Mouse (Mus musculus) CD4-positive, CD25-positive, alpha-beta regulatory T cell, adult 2 months (primary cell): Measurements from ENCODE around the gene Tenm4.

Experiments
- DNase-seq: peaks from one replicate; pipeline ENCODE4 v3.0.0-alpha.2; 2012; ENCODE audit warnings: low read depth, low spot score

Gene Tenm4

GRCm38 (mm10) chr7:96725603-96726002 is 554.6 kb downstream of the Tenm4 start:
- no peak for DNase-seq

GRCm38 (mm10) chr7:96730360-96730759 is 559.3 kb downstream of the Tenm4 start:
- DNase-seq = peak; percentile 25

- DNase-seq = no peak
These were observed 560.9 kb downstream of the Tenm4 start for GRCm38 (mm10) chr7:96731947-96732346.

GRCm38 (mm10) chr7:96734315-96735058 is 563.4 kb downstream of the Tenm4 start:
- DNase-seq = no peak

GRCm38 (mm10) chr7:96740631-96741030 is 569.6 kb downstream of the Tenm4 start:
- DNase-seq = no peak

- DNase-seq = no peak
These were observed 571.2 kb downstream of the Tenm4 start for GRCm38 (mm10) chr7:96742221-96742620.

- DNase-seq = no peak
These were observed 574.9 kb downstream of the Tenm4 start for GRCm38 (mm10) chr7:96745956-96746355.

GRCm38 (mm10) chr7:96746706-96747105 is 575.7 kb downstream of the Tenm4 start:
- no peak for DNase-seq

GRCm38 (mm10) chr7:96748538-96749045 is 577.5 kb downstream of the Tenm4 start:
- no peak for DNase-seq

GRCm38 (mm10) chr7:96749753-96750152 is 578.7 kb downstream of the Tenm4 start:
- DNase-seq = no peak

- DNase-seq = no peak
These were observed 580.2 kb downstream of the Tenm4 start for GRCm38 (mm10) chr7:96751236-96751635.

GRCm38 (mm10) chr7:96752776-96753175 is 581.7 kb downstream of the Tenm4 start:
- no peak for DNase-seq

- DNase-seq = no peak
These were observed 582.5 kb downstream of the Tenm4 start for GRCm38 (mm10) chr7:96753335-96754095.

GRCm38 (mm10) chr7:96754175-96754574 is 583.1 kb downstream of the Tenm4 start:
- DNase-seq = no peak

- DNase-seq = no peak
These were observed 584.5 kb downstream of the Tenm4 start for GRCm38 (mm10) chr7:96755459-96756094.

- DNase-seq = no peak
These were observed 585.2 kb downstream of the Tenm4 start for GRCm38 (mm10) chr7:96756104-96756742.

- DNase-seq = no peak
These were observed 586.0 kb downstream of the Tenm4 start for GRCm38 (mm10) chr7:96757067-96757466.

- no peak for DNase-seq
These were observed 589.2 kb downstream of the Tenm4 start for GRCm38 (mm10) chr7:96760208-96760607.

- DNase-seq = no peak
These were observed 590.1 kb downstream of the Tenm4 start for GRCm38 (mm10) chr7:96761151-96761550.

- no peak for DNase-seq
These were observed 594.4 kb downstream of the Tenm4 start for GRCm38 (mm10) chr7:96765321-96765960.

- no peak for DNase-seq
These were observed 596.0 kb downstream of the Tenm4 start for GRCm38 (mm10) chr7:96767090-96767489.
